Mouse (Mus musculus): ENCODE data around the gene Yars.
A peak's percentile ranks its signal among the peaks of the same experiment; 100 is the strongest.

Gene Yars

GRCm38 (mm10) chr4:129230926-129231325 is 41.4 kb downstream of the Yars start:
- no peak for DNase-seq

GRCm38 (mm10) chr4:129231594-129232450 is 42.3 kb downstream of the Yars start:
- DNase-seq = peak; percentile 20

GRCm38 (mm10) chr4:129232561-129233360 is 43.2 kb downstream of the Yars start:
- no peak for DNase-seq

GRCm38 (mm10) chr4:129234488-129234887 is 44.9 kb downstream of the Yars start:
- no peak for DNase-seq

- DNase-seq = no peak
Measured at GRCm38 (mm10) chr4:129235147-129235546, 45.6 kb downstream of the Yars start.

- DNase-seq = no peak
Measured at GRCm38 (mm10) chr4:129236236-129236813, 46.8 kb downstream of the Yars start.

GRCm38 (mm10) chr4:129237843-129238441 is 48.4 kb downstream of the Yars start:
- DNase-seq = no peak

- DNase-seq = no peak
Measured at GRCm38 (mm10) chr4:129238579-129239016, 49.0 kb downstream of the Yars start.

GRCm38 (mm10) chr4:129239075-129239474 is 49.5 kb downstream of the Yars start:
- DNase-seq = peak; percentile 76

GRCm38 (mm10) chr4:129241898-129242297 is 52.3 kb downstream of the Yars start:
- DNase-seq = no peak

GRCm38 (mm10) chr4:129242327-129242726 is 52.8 kb downstream of the Yars start:
- no peak for DNase-seq

- DNase-seq = no peak
Measured at GRCm38 (mm10) chr4:129242761-129243160, 53.2 kb downstream of the Yars start.

GRCm38 (mm10) chr4:129244802-129245201 is 55.2 kb downstream of the Yars start:
- DNase-seq = no peak

GRCm38 (mm10) chr4:129246360-129247301 is 57.1 kb downstream of the Yars start:
- DNase-seq = no peak

- no peak for DNase-seq
Measured at GRCm38 (mm10) chr4:129247381-129248242, 58.1 kb downstream of the Yars start.

- no peak for DNase-seq
Measured at GRCm38 (mm10) chr4:129248243-129248767, 58.7 kb downstream of the Yars start.

GRCm38 (mm10) chr4:129249288-129249687 is 59.7 kb downstream of the Yars start:
- DNase-seq = no peak

- DNase-seq = no peak
Measured at GRCm38 (mm10) chr4:129250759-129251481, 61.4 kb downstream of the Yars start.

GRCm38 (mm10) chr4:129251482-129252125 is 62.0 kb downstream of the Yars start:
- DNase-seq = no peak
